Mouse (Mus musculus): ENCODE results near the gene Pigf. TPM values are rescaled to one million over a fixed set of nuclear protein-coding genes. Genes with fewer than 3 reads are reported as not detected.

The Pigf gene
- polyA plus RNA-seq, 1 experiment = 14.8 TPM

DNA sequence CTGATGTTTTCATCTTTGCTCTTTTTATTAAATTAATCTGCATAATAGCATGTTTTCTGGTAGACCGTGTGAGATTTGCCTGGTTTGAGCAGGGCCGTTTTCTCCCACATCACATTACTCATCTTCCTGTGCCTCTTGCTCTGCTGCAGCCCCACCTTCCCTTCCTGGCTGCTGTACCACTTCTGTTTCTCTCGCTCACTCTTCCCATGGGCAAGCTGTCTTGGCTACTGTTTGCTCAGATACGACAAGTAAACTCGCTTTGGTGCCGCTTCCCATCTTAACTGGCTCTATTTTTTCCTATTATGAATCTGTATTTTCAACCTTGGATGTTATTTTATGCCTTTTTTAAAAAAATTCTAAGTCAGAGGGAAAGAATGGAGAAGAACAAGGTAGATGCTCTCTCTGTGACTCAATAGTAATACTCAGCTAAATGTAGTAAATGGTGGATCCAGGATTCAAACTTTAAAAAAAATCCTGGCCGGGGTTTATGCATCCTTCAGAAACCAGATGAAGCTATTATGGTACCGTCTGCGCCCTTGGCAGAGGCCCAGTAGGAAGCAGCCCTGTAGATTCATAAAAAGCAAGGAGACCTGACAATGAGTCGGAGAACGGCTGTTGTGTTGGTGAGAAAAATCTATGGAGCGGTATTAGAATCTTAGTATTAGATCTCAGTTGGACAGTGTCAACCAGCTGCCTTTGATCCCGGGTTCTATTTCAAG is 13.7 kb downstream of the Pigf start:
- no peak for TF ChIP-seq TCF12 (IDR thresholded peaks at IDR 0.05; ENCODE audit: insufficient read depth, poor library complexity, severe bottlenecking)
- TF ChIP-seq MYOG (IDR thresholded peaks at IDR 0.05; ENCODE audit: control insufficient read depth in 1 of 3, insufficient read depth in 1 of 3, insufficient read length in 2 of 3, low read depth in 2 of 3) = peak in 1 of 3 experiments; percentile 13
- peaks cover 8% of the 10 kb centered on the region for H3K36me3 ChIP-seq (ENCODE audit: control insufficient read depth, insufficient read depth)
- H3K79me2 ChIP-seq (ENCODE audit: control insufficient read depth, insufficient read depth) = no peaks in the 10 kb centered on the region
- peak overlapping the region; percentile 52 for H3K4me2 ChIP-seq (ENCODE audit: low read depth)
- no peak overlapping the region for H3ac ChIP-seq (ENCODE audit: control insufficient read depth, insufficient read length)
- H3K4me3 ChIP-seq = no peak overlapping the region
- no peaks in the 10 kb centered on the region for H3K27me3 ChIP-seq (ENCODE audit: control insufficient read depth, insufficient read depth, insufficient read length)

DNA sequence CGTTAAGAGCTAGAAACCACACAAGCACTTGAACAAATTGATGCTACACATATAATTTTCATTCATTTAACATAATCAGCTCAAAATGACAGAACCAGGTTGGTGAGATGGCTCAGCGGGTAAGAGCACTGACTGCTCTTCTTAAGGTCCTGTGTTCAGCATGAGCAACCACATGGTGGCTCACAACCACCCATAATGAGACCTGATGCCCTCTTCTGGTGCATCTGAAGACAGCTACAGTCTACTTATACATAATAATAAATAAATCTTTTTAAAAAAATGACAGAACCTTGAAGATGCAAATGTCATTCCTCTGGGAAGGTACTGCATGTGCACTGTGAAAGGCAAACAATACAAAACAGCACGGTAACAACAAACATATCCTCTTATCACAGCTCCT is 16.3 kb downstream of the Pigf start:
- Histone ChIP-seq H3K79me2 (ENCODE audit: control insufficient read depth, insufficient read depth) (no peaks in the 10 kb centered on the region), H3ac (ENCODE audit: control insufficient read depth, insufficient read length) (no peak overlapping the region), H3K27me3 (ENCODE audit: control insufficient read depth, insufficient read depth, insufficient read length) (no peaks in the 10 kb centered on the region), H3K4me3 (no peak overlapping the region), H3K36me3 (ENCODE audit: control insufficient read depth, insufficient read depth) (peaks cover 19% of the 10 kb centered on the region), H3K4me2 (ENCODE audit: low read depth) (no peak overlapping the region)
- TF ChIP-seq MYOD1 (IDR thresholded peaks at IDR 0.05; ENCODE audit: control insufficient read depth in 1 of 3, insufficient read length in 2 of 3, low read depth in 2 of 3) (no peak), SRF (IDR thresholded peaks at IDR 0.05; ENCODE audit: control insufficient read depth, insufficient read length, low read depth) (no peak), USF1 (IDR thresholded peaks at IDR 0.05; ENCODE audit: low read depth) (no peak), MAX (IDR thresholded peaks at IDR 0.05; ENCODE audit: low read depth) (no peak), POLR2A (IDR thresholded peaks at IDR 0.05; ENCODE audit: insufficient read length, low read depth) (no peak), MYOG (IDR thresholded peaks at IDR 0.05; ENCODE audit: control insufficient read depth in 1 of 3, insufficient read depth in 1 of 3, insufficient read length in 2 of 3, low read depth in 2 of 3) (no peak), REST (IDR thresholded peaks at IDR 0.05; ENCODE audit: insufficient read depth, insufficient read length) (no peak), POLR2AphosphoS2 (IDR thresholded peaks at IDR 0.05; ENCODE audit: insufficient read length, low read depth) (no peak), TCF3 (IDR thresholded peaks at IDR 0.05; ENCODE audit: insufficient read length, low read depth) (no peak), E2F4 (IDR thresholded peaks at IDR 0.05; ENCODE audit: insufficient read depth) (no peak), CEBPB (IDR thresholded peaks at IDR 0.05; ENCODE audit: insufficient read depth, poor library complexity, severe bottlenecking) (no peak), TCF12 (IDR thresholded peaks at IDR 0.05; ENCODE audit: insufficient read depth, poor library complexity, severe bottlenecking) (no peak)

DNA sequence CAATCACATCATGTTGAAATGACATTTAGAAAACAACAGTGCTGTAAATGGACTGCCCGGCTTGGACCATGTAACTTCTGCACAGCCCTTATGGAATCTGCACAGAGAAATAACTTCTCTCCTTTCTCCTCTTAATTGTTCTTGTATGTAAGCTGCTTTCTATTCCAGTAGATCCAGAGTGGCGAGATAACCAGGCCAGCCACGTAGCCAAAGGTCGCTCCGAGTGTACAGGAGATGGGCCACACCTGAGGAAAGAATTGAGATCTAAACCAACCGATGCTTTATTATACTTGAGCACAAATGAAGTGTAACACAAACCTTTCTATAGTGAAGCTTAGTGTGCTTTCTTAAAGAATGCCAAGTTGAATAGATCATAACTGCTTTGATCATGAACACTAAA is 27.9 kb downstream of the Pigf start:
- Histone ChIP-seq H3K79me2 (ENCODE audit: control insufficient read depth, insufficient read depth) (peaks cover 17% of the 10 kb centered on the region), H3K4me3 (no peak overlapping the region), H3ac (ENCODE audit: control insufficient read depth, insufficient read length) (no peak overlapping the region), H3K4me2 (ENCODE audit: low read depth) (no peak overlapping the region), H3K27me3 (ENCODE audit: control insufficient read depth, insufficient read depth, insufficient read length) (no peaks in the 10 kb centered on the region), H3K36me3 (ENCODE audit: control insufficient read depth, insufficient read depth) (peaks cover 46% of the 10 kb centered on the region)
- TF ChIP-seq E2F4 (IDR thresholded peaks at IDR 0.05; ENCODE audit: insufficient read depth) (no peak), USF1 (IDR thresholded peaks at IDR 0.05; ENCODE audit: low read depth) (no peak), POLR2AphosphoS2 (IDR thresholded peaks at IDR 0.05; ENCODE audit: insufficient read length, low read depth) (no peak), MAX (IDR thresholded peaks at IDR 0.05; ENCODE audit: low read depth) (no peak), REST (IDR thresholded peaks at IDR 0.05; ENCODE audit: insufficient read depth, insufficient read length) (no peak), TCF12 (IDR thresholded peaks at IDR 0.05; ENCODE audit: insufficient read depth, poor library complexity, severe bottlenecking) (no peak), SRF (IDR thresholded peaks at IDR 0.05; ENCODE audit: control insufficient read depth, insufficient read length, low read depth) (no peak), MYOD1 (IDR thresholded peaks at IDR 0.05; ENCODE audit: control insufficient read depth in 1 of 3, insufficient read length in 2 of 3, low read depth in 2 of 3) (no peak), CEBPB (IDR thresholded peaks at IDR 0.05; ENCODE audit: insufficient read depth, poor library complexity, severe bottlenecking) (no peak), POLR2A (IDR thresholded peaks at IDR 0.05; ENCODE audit: insufficient read length, low read depth) (no peak), MYOG (IDR thresholded peaks at IDR 0.05; ENCODE audit: control insufficient read depth in 1 of 3, insufficient read depth in 1 of 3, insufficient read length in 2 of 3, low read depth in 2 of 3) (no peak), TCF3 (IDR thresholded peaks at IDR 0.05; ENCODE audit: insufficient read length, low read depth) (no peak)

DNA sequence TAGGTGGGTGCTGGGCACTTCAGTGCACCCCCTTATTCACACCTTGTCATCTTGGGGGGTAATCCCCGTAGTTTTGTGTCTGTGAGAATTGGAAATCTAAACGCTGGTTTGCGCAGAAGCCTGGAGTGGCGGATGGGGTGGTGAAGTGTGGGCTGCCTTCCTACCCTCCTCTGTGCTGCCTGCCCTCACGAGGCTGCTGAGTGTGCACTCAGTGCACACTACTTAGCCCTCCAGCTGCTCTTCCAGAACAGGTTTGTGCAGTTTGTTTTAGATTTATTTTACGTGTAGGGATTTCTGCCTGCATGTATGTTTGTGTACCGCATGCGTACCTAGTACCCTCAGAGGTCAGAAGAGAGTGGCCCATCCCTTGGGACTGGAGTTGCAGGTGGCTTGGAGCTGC is 33.9 kb downstream of the Pigf start:
- Histone ChIP-seq H3K27me3 (ENCODE audit: control insufficient read depth, insufficient read depth, insufficient read length) (no peaks in the 10 kb centered on the region), H3K4me3 (no peak overlapping the region), H3ac (ENCODE audit: control insufficient read depth, insufficient read length) (no peak overlapping the region), H3K4me2 (ENCODE audit: low read depth) (no peak overlapping the region), H3K79me2 (ENCODE audit: control insufficient read depth, insufficient read depth) (peaks cover 42% of the 10 kb centered on the region), H3K36me3 (ENCODE audit: control insufficient read depth, insufficient read depth) (peaks cover 23% of the 10 kb centered on the region)
- no peak for TF ChIP-seq E2F4 (IDR thresholded peaks at IDR 0.05; ENCODE audit: insufficient read depth)
- TF ChIP-seq CEBPB (IDR thresholded peaks at IDR 0.05; ENCODE audit: insufficient read depth, poor library complexity, severe bottlenecking) = no peak
- TF ChIP-seq MYOG (IDR thresholded peaks at IDR 0.05; ENCODE audit: control insufficient read depth in 1 of 3, insufficient read depth in 1 of 3, insufficient read length in 2 of 3, low read depth in 2 of 3) = no peak
- TF ChIP-seq TCF3 (IDR thresholded peaks at IDR 0.05; ENCODE audit: insufficient read length, low read depth) = no peak
- no peak for TF ChIP-seq MYOD1 (IDR thresholded peaks at IDR 0.05; ENCODE audit: control insufficient read depth in 1 of 3, insufficient read length in 2 of 3, low read depth in 2 of 3)
- TF ChIP-seq POLR2AphosphoS2 (IDR thresholded peaks at IDR 0.05; ENCODE audit: insufficient read length, low read depth) = no peak
- TF ChIP-seq POLR2A (IDR thresholded peaks at IDR 0.05; ENCODE audit: insufficient read length, low read depth) = no peak
- TF ChIP-seq USF1 (IDR thresholded peaks at IDR 0.05; ENCODE audit: low read depth) = no peak
- TF ChIP-seq SRF (IDR thresholded peaks at IDR 0.05; ENCODE audit: control insufficient read depth, insufficient read length, low read depth) = no peak
- TF ChIP-seq MAX (IDR thresholded peaks at IDR 0.05; ENCODE audit: low read depth) = no peak
- no peak for TF ChIP-seq TCF12 (IDR thresholded peaks at IDR 0.05; ENCODE audit: insufficient read depth, poor library complexity, severe bottlenecking)
- TF ChIP-seq REST (IDR thresholded peaks at IDR 0.05; ENCODE audit: insufficient read depth, insufficient read length) = no peak

Data from myocyte (in vitro differentiated cells).